Mouse (Mus musculus) bone marrow macrophage, adult 2 months (primary cell): ENCODE measurements around the gene Pip5k1b. TPM values are rescaled to one million over a fixed set of nuclear protein-coding genes. Genes with fewer than 3 reads are reported as not detected.

ENCODE experiments used
- H3K27ac ChIP-seq: 2 replicates; pipeline ENCODE4 v1.5.1; 2012; ENCODE audit warnings: low read depth, low read length; ENCODE audit not compliant: insufficient read depth
- H3K4me1 ChIP-seq: 2 replicates; pipeline ENCODE4 v1.6.1; 2012; ENCODE audit warnings: low read length; ENCODE audit not compliant: control insufficient read depth, insufficient read depth
- H3K4me3 ChIP-seq: 2 replicates; pipeline ENCODE4 v1.5.1; 2012; ENCODE audit warnings: mild to moderate bottlenecking, low read length, moderate library complexity; ENCODE audit not compliant: insufficient read depth
- CTCF ChIP-seq: IDR thresholded peaks from 2 replicates; pipeline ENCODE4 v1.5.1; 2012; ENCODE audit warnings: low read depth, mild to moderate bottlenecking, low read length, moderate library complexity
- POLR2A ChIP-seq: IDR thresholded peaks from 2 replicates; pipeline ENCODE4 v1.6.1; 2012; ENCODE audit warnings: mild to moderate bottlenecking, low read depth, low read length, borderline replicate concordance
- polyA plus RNA-seq: library from polyadenylated mRNA; stranded (reverse); fragments of >200 nt; gene quantifications from 2 replicates; pipeline ENCODE4 v1.2.4, GENCODE M21; 2012; ENCODE audit not compliant: missing spikeins, insufficient read depth, insufficient read length

Pip5k1b gene
- polyA plus RNA-seq, 1 experiment: not detected

- no peak overlapping the region for H3K4me3 ChIP-seq
- TF ChIP-seq POLR2A: no peak
- no peak for TF ChIP-seq CTCF
- H3K4me1 ChIP-seq: peaks cover 2% of the 10 kb centered on the region; the same call in 1 of the 2 replicates
- H3K27ac ChIP-seq: no peak overlapping the region
These were observed 196.4 kb downstream of the Pip5k1b start for GRCm38 (mm10) chr19:24359270-24359669.

GRCm38 (mm10) chr19:24352298-24352959 lies 203.2 kb downstream of the Pip5k1b start:
- no peak overlapping the region for H3K4me3 ChIP-seq
- H3K4me1 ChIP-seq: no peaks in the 10 kb centered on the region
- H3K27ac ChIP-seq: no peak overlapping the region
- TF ChIP-seq POLR2A (no peak), CTCF (no peak)

- no peaks in the 10 kb centered on the region for H3K4me1 ChIP-seq
- H3K4me3 ChIP-seq: no peak overlapping the region
- TF ChIP-seq POLR2A (no peak), CTCF (no peak)
- no peak overlapping the region for H3K27ac ChIP-seq
These were observed 211.2 kb downstream of the Pip5k1b start for GRCm38 (mm10) chr19:24344501-24344900.

GRCm38 (mm10) chr19:24342786-24343185 lies 212.9 kb downstream of the Pip5k1b start:
- TF ChIP-seq CTCF: no peak
- Histone ChIP-seq H3K4me3 (no peak overlapping the region), H3K27ac (no peak overlapping the region), H3K4me1 (no peaks in the 10 kb centered on the region)

- Histone ChIP-seq H3K27ac (no peak overlapping the region), H3K4me3 (no peak overlapping the region), H3K4me1 (peaks cover 2% of the 10 kb centered on the region; the same call in 1 of the 2 replicates)
- TF ChIP-seq POLR2A: no peak
- no peak for TF ChIP-seq CTCF
These were observed 219.1 kb downstream of the Pip5k1b start for GRCm38 (mm10) chr19:24336370-24337076.

- TF ChIP-seq CTCF: no peak
- TF ChIP-seq POLR2A: no peak
- Histone ChIP-seq H3K4me1 (peaks cover 2% of the 10 kb centered on the region; the same call in 1 of the 2 replicates), H3K27ac (no peak overlapping the region)
These were observed 219.9 kb downstream of the Pip5k1b start for GRCm38 (mm10) chr19:24335611-24336343.

GRCm38 (mm10) chr19:24332956-24333355 lies 222.7 kb downstream of the Pip5k1b start:
- H3K27ac ChIP-seq: no peak overlapping the region
- TF ChIP-seq CTCF (no peak), POLR2A (no peak)
- peaks cover 2% of the 10 kb centered on the region; the same call in 1 of the 2 replicates for H3K4me1 ChIP-seq
- H3K4me3 ChIP-seq: no peak overlapping the region

More at GRCm38 (mm10) chr19:24335611-24336343, 219.9 kb downstream of the Pip5k1b start:
- no peak overlapping the region for H3K4me3 ChIP-seq

- H3K4me1 ChIP-seq: no peaks in the 10 kb centered on the region
- no peak for TF ChIP-seq CTCF
- no peak for TF ChIP-seq POLR2A
- no peak overlapping the region for H3K4me3 ChIP-seq
- H3K27ac ChIP-seq: no peak overlapping the region
These were observed 224.4 kb downstream of the Pip5k1b start for GRCm38 (mm10) chr19:24331274-24331673.

GRCm38 (mm10) chr19:24330366-24330765 lies 225.3 kb downstream of the Pip5k1b start:
- H3K27ac ChIP-seq: no peak overlapping the region
- no peak for TF ChIP-seq POLR2A
- no peak for TF ChIP-seq CTCF
- H3K4me3 ChIP-seq: no peak overlapping the region
- H3K4me1 ChIP-seq: no peaks in the 10 kb centered on the region
